Mouse (Mus musculus): Measurements from ENCODE around the gene Rpl23.

- TF ChIP-seq GATA1 (IDR thresholded peaks at IDR 0.05; ENCODE audit: low read length) (no peak), TAL1 (IDR thresholded peaks at IDR 0.05; ENCODE audit: low read length) (no peak)
Measured at GRCm38 (mm10) chr11:97728311-97728710, 53.9 kb downstream of the Rpl23 start.
